Mouse (Mus musculus) cortical plate, adult 2 months (tissue): ENCODE measurements around the gene Sftpa1. TPM values are rescaled to one million over a fixed set of nuclear protein-coding genes. Genes with fewer than 3 reads are reported as not detected.

ENCODE experiments used
- H3K27ac ChIP-seq: fragments of 200-500 bp; 2 replicates; pipeline ENCODE4 v1.5.1; 2012; ENCODE audit warnings: low read length, control low read depth, inconsistent platforms; ENCODE audit not compliant: insufficient read depth
- H3K4me1 ChIP-seq: fragments of 200-500 bp; 2 replicates; pipeline ENCODE4 v1.6.1; 2011; ENCODE audit warnings: low read length; ENCODE audit not compliant: control insufficient read depth, insufficient read depth
- H3K4me3 ChIP-seq: fragments of 200-500 bp; 2 replicates; pipeline ENCODE4 v1.5.1; 2011; ENCODE audit warnings: mild to moderate bottlenecking, low read length, control low read depth; ENCODE audit not compliant: insufficient read depth
- CTCF ChIP-seq: fragments of 200-500 bp; IDR thresholded peaks from 2 replicates; pipeline ENCODE4 v1.5.1; 2011; ENCODE audit warnings: mild to moderate bottlenecking, control low read depth, low read length; ENCODE audit not compliant: insufficient read depth; ENCODE audit errors: extremely low read depth
- POLR2A ChIP-seq: fragments of 200-500 bp; IDR thresholded peaks from 2 replicates; pipeline ENCODE4 v1.6.1; 2011; ENCODE audit warnings: mild to moderate bottlenecking, low read length, control low read depth; ENCODE audit not compliant: insufficient read depth; ENCODE audit errors: extremely low read depth
- polyA plus RNA-seq: library from polyadenylated mRNA; depleted of rRNA; stranded (reverse); fragments of >200 nt; gene quantifications from 2 replicates; pipeline ENCODE4 v1.2.3, GENCODE M21; 2012; rRNA removed

Sftpa1 gene
- polyA plus RNA-seq, 1 experiment = not detected

- H3K4me1 ChIP-seq = no peaks in the 10 kb centered on the region
- no peak within 1 kb of the TSS for H3K27ac ChIP-seq
- TF ChIP-seq CTCF (no peak), POLR2A (no peak)
- H3K4me3 ChIP-seq = no peak within 1 kb of the TSS
These were observed 19.8 kb downstream of the Sftpa1 start, which contains the start of gene Mbl1 for GRCm38 (mm10) chr14:41151220-41151898. Mbl1 (plus strand) TSS chr14:41151458.

GRCm38 (mm10) chr14:41160076-41160475, 28.5 kb downstream of the Sftpa1 start:
- Histone ChIP-seq H3K4me3 (no peak overlapping the region), H3K4me1 (no peaks in the 10 kb centered on the region), H3K27ac (no peak overlapping the region)
- no peak for TF ChIP-seq CTCF
- no peak for TF ChIP-seq POLR2A

DNA sequence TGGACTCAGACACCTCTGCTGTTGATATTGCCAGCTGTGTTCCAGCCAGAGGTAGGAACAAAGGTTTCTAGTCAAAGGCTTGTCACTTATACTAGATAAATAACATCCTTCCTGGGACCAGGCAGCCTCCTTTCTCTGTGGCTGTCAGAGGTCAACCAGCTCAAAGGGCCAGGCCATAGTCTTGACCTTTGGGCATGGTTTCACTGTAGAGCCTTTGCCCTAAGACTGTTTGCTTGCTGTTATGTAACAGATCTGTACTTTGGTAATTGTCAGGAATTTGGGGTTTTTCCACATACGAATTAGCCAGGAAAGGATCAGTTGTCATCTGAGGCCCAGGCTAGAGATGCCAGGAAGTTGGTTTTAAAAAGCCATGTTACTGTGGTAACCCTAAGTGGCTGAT, 29.2 kb downstream of the Sftpa1 start:
- Histone ChIP-seq H3K4me3 (no peak overlapping the region), H3K4me1 (no peaks in the 10 kb centered on the region), H3K27ac (no peak overlapping the region)
- TF ChIP-seq POLR2A (no peak), CTCF (no peak)

DNA sequence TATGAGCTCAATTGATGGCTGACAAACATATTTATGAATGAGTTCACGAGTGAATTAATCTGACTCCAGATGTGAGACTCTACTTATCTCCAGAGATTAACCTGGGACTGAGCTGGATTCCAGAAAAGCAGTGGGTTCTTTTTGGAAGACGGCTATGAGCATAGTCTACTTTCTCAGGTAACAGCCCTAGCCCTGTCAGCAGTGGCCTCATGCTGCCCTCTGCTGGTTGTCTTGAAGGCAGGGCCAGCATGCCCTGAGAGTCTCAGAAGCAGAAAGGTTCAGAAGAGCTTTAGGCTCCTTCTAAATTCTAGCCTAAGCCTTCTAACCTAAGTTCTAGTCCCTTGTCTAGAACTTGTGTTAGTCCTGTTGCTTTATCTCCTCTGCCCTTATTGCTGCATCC, 31.1 kb downstream of the Sftpa1 start:
- no peak overlapping the region for H3K4me3 ChIP-seq
- no peak overlapping the region for H3K27ac ChIP-seq
- TF ChIP-seq CTCF (peak; percentile 81), POLR2A (no peak)
- no peaks in the 10 kb centered on the region for H3K4me1 ChIP-seq

DNA sequence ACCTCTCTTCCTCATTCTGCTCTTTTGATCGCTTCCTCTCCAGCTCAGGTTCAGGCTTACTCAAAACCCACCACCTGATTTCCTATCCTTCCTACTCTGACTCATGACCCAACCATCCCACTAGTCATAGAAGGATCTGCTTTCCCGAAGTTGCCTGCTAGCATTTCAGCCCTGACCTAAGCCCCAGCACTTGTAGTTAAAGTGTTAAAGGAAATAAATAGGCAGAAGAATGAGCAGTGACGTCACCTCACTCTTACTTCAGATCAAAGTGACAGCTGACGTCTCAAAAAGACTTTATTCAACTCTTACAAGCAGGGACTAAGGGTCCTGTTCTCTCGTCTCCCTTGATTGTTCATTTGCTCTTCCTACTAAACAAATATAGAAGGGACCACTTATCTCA, 35.7 kb downstream of the Sftpa1 start:
- H3K27ac ChIP-seq = no peak overlapping the region
- TF ChIP-seq POLR2A (no peak), CTCF (no peak)
- H3K4me1 ChIP-seq = no peaks in the 10 kb centered on the region
- H3K4me3 ChIP-seq = no peak overlapping the region

GRCm38 (mm10) chr14:41168567-41168966, 37.0 kb downstream of the Sftpa1 start:
- TF ChIP-seq POLR2A = no peak
- TF ChIP-seq CTCF = no peak
- Histone ChIP-seq H3K4me3 (no peak overlapping the region), H3K27ac (no peak overlapping the region), H3K4me1 (no peaks in the 10 kb centered on the region)

DNA sequence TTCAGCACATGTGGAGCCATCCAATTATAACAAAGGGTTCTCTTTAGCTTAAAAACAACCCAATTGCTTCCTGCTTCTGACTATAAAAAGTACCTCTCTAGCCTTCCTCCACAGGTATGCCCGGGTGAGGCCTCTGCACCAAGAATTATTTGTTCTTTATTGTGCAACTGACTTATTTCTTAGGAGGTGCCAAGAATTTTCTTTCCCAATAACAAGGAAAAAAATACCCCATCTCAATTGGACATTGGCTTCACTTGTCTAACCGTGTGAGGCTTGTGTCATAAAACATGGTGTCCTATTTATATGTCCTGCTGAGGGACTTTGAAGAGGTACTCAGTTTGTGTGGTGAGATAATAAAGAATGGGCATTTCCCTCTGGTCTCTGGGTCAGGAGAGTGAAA, 38.9 kb downstream of the Sftpa1 start:
- TF ChIP-seq CTCF (no peak), POLR2A (no peak)
- Histone ChIP-seq H3K4me3 (no peak overlapping the region), H3K4me1 (no peaks in the 10 kb centered on the region), H3K27ac (no peak overlapping the region)

DNA sequence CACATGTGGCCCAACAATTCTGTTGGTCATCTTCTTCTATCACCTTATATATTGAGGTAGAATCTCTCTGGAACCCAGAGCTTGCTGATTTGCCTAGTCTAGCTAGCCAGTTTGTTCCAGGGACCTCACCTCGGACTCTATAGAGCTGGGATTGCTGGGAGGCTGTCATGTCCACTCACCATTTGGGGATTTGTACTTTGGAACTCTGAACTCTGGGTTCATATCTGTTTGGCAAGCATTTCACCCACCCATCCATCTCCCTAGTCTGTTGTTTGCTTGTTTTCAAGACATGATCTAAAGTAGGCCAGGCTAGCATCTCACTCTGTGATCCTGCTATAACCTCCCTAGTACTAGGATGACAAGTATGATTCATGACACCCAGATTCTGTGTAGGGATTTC, 43.2 kb downstream of the Sftpa1 start:
- Histone ChIP-seq H3K4me1 (no peaks in the 10 kb centered on the region), H3K27ac (no peak overlapping the region), H3K4me3 (no peak overlapping the region)
- TF ChIP-seq CTCF (no peak), POLR2A (no peak)

GRCm38 (mm10) chr14:41185059-41185821, 53.7 kb downstream of the Sftpa1 start, which contains the start of gene Sftpd:
Sftpd (minus strand) TSS chr14:41185149.
- TF ChIP-seq CTCF (no peak), POLR2A (no peak)
- Histone ChIP-seq H3K27ac (no peak within 1 kb of the TSS), H3K4me1 (no peaks in the 10 kb centered on the region), H3K4me3 (no peak within 1 kb of the TSS)

Other genes starting within 250 kb of the Sftpa1 start
- 1.3 and 1.5 TPM in 2 replicates for gene Sh2d4b, start 238.5 kb upstream of the Sftpa1 start, polyA plus RNA-seq
- gene Tspan14, start 165.0 kb upstream of the Sftpa1 start, polyA plus RNA-seq = 60.9 and 61.0 TPM in 2 replicates
- gene Fam213a, start 118.0 kb upstream of the Sftpa1 start, polyA plus RNA-seq = 123 and 125 TPM in 2 replicates
- 0.27 and 0.36 TPM in 2 replicates for gene Dydc2, start 62.6 kb upstream of the Sftpa1 start, polyA plus RNA-seq
- 0.21 TPM in 1 of 2 replicates, not detected in the other for gene Dydc1, start 58.9 kb upstream of the Sftpa1 start, polyA plus RNA-seq
- gene Mat1a, start 26.7 kb upstream of the Sftpa1 start, polyA plus RNA-seq = 0.02 and 0.06 TPM in 2 replicates
- gene Mbl1, start 19.7 kb downstream of the Sftpa1 start, polyA plus RNA-seq = not detected in 2 replicates
- not detected in 2 replicates for gene Sftpd, start 53.4 kb downstream of the Sftpa1 start, polyA plus RNA-seq
- 0.10 and 0.17 TPM in 2 replicates for gene Gm2832, start 147.0 kb downstream of the Sftpa1 start, polyA plus RNA-seq
- gene Gm5798, start 216.8 kb downstream of the Sftpa1 start, polyA plus RNA-seq = 0.15 TPM in 1 of 2 replicates, not detected in the other